Mouse (Mus musculus) liver, embryonic 16.5 days (tissue): ENCODE results near the gene Ncor2. TPM values are rescaled to one million over a fixed set of nuclear protein-coding genes. Genes with fewer than 3 reads are reported as not detected.
A peak's percentile ranks its signal among the peaks of the same experiment; 100 is the strongest.

Experiments
- ATAC-seq: fragments of 200-750 bp; cut with Nextera tagmentation; 2 replicates; pipeline ENCODE4 v1.8.0; 2017; ENCODE audit warnings: low read depth, mild to moderate bottlenecking, moderate number of reproducible peaks, moderate library complexity
- H3K27ac ChIP-seq: fragments of 300-500 bp; sonication (generic); 2 replicates; pipeline ENCODE4 v1.5.1; 2014; ENCODE audit warnings: mild to moderate bottlenecking, low read length
- H3K27me3 ChIP-seq: fragments of 300-500 bp; sonication (generic); 2 replicates; pipeline ENCODE4 v1.6.1; 2014; ENCODE audit warnings: low read depth, low read length, mixed read lengths; ENCODE audit not compliant: control insufficient read depth, insufficient read depth
- H3K36me3 ChIP-seq: fragments of 300-500 bp; sonication (generic); 2 replicates; pipeline ENCODE4 v1.6.1; 2014; ENCODE audit warnings: mild to moderate bottlenecking; ENCODE audit not compliant: control insufficient read depth, insufficient read depth
- H3K4me1 ChIP-seq: fragments of 300-500 bp; sonication (generic); 2 replicates; pipeline ENCODE4 v1.6.1; 2014; ENCODE audit warnings: low read depth, low read length, mixed read lengths; ENCODE audit not compliant: control insufficient read depth
- H3K4me2 ChIP-seq: fragments of 300-500 bp; sonication (generic); 2 replicates; pipeline ENCODE4 v1.6.1; 2014; ENCODE audit warnings: low read depth, low read length, mixed read lengths
- H3K4me3 ChIP-seq: fragments of 300-500 bp; sonication (generic); 2 replicates; pipeline ENCODE4 v1.5.1; 2014; ENCODE audit warnings: low read depth, mild to moderate bottlenecking, low read length
- H3K9ac ChIP-seq: fragments of 300-500 bp; sonication (generic); 2 replicates; pipeline ENCODE4 v1.6.1; 2014; ENCODE audit warnings: low read depth, low read length
- H3K9me3 ChIP-seq: fragments of 300-500 bp; sonication (generic); replicated peaks from 2 replicates; pipeline ENCODE4 v1.6.1; 2016; ENCODE audit warnings: low read length; ENCODE audit not compliant: control insufficient read depth
- WGBS: fragments of 180-500 bp; shearing (Covaris S2); extraction: QIAGEN DNeasy Blood & Tissue Kit; methylation state at CpG from one replicate; pipeline ENCODE4 v1.1.7; 2014; ENCODE audit not compliant: insufficient replicate concordance; 5-methylcytosine and 5-hydroxymethylcytosine counted together
- polyA plus RNA-seq: library from polyadenylated mRNA; unstranded; fragments of >200 nt; fragmentation: Nextera tagmentation; extraction: Ambion mirVana; gene quantifications from 2 replicates; pipeline ENCODE4 v1.2.1, GENCODE M21; 2015

Ncor2 gene
- polyA plus RNA-seq, result 3.4 and 4.2 TPM in 2 replicates

DNA sequence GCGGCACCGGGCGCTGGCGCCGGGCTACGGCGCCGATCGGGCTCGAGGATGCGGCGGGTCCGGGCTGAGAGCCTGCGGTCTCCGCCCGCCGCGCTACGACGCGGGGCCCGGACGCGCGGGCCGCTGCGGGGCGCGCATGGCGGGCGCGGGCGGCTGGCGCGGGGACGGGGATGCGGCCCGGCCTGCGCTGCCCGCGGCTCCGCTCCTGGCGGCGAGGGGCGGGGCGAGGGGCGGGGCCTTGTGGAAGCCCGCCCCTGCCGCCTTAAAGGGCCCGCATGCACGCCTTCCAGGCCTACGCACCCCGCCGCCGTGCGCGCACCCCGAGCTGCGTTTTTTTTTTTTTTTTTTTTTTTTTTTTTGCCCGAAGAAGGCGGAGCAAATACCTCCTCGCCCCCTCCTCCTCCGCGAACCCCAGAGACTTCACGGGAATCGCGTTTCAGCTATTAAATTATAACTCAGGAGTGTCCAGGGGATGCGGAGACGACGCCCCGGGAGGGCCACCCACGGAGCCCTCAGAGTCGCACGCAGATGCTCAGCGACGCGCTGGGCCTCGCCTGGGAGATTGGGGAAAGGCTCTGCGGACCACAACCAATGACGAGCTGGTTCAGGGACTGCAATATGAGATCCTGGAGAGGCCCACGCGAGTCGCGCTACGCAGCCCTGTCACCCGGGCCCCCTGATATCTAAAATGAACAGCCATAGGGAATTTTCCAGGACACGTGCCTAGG lies at the start of gene Ncor2:
Gene Ncor2 (minus strand): TSS at position 213 of the 728 bp plus-strand sequence.
- Histone ChIP-seq H3K27me3 (peaks cover 4% of the 10 kb centered on the region; the same call in 1 of the 2 replicates), H3K9ac (peak within 1 kb of the TSS; percentile 64), H3K27ac (peak within 1 kb of the TSS; percentile 63), H3K4me2 (peak within 1 kb of the TSS; percentile 91), H3K9me3 (no peaks in the 10 kb centered on the region), H3K4me3 (peak within 1 kb of the TSS; percentile 73), H3K4me1 (peaks cover 25% of the 10 kb centered on the region), H3K36me3 (no peaks in the 10 kb centered on the region)
- peak; percentile 83 for ATAC-seq
- 0% methylated on average over 65 of the region's 87 CpGs for WGBS

DNA sequence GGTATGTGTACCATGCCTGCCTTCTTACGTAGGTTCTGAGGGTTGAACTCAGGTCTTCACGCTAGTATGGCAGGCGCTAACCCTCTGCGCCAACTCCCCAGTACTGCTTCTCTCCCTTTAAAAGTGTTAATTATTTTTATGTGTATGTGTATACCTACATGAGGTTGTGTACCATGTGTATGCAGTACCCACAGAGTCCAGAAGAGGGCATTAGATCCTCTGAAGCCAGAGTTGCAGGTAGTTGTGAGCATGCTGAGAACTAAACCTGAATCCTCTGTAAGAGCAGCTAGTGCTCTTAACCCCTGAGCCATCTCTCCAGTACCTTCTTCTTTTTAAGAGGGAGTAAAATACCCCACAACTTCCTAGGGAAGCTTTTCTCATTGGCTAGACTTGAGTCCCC lies 48.7 kb upstream of the Ncor2 start:
- WGBS, result 84% methylated on average over 4 of the region's 4 CpGs
- no peaks in the 10 kb centered on the region for H3K9me3 ChIP-seq
- no peak overlapping the region for H3K9ac ChIP-seq
- no peaks in the 10 kb centered on the region for H3K27me3 ChIP-seq
- no peaks in the 10 kb centered on the region for H3K4me1 ChIP-seq
- ATAC-seq, result no peak
- no peak overlapping the region for H3K4me3 ChIP-seq
- no peaks in the 10 kb centered on the region for H3K36me3 ChIP-seq
- H3K4me2 ChIP-seq, result no peak overlapping the region
- no peak overlapping the region for H3K27ac ChIP-seq

DNA sequence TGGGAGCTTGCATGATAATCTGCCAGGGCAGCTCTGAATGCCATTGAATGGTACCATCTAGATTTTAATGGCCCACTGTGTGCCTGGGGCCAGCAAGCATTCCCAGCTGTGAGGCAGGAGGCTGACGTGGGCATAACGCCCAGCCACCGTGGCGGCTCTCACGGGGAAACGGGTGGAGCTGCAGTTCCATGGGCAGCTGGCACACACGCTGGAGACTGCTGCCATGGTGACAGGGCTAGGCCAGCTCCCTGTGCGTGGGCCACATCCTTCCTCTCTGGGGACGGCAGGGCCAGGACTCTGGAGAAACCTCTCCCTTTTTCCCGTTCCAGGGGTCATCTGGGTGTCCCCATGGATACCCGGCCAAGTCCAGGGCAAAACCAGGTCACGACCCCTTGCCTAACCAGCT lies 47.2 kb upstream of the Ncor2 start:
- 65% methylated on average over 12 of the region's 12 CpGs for WGBS
- Histone ChIP-seq H3K4me2 (no peak overlapping the region), H3K27ac (no peak overlapping the region), H3K4me1 (no peaks in the 10 kb centered on the region), H3K27me3 (no peaks in the 10 kb centered on the region), H3K4me3 (no peak overlapping the region), H3K9ac (no peak overlapping the region), H3K9me3 (no peaks in the 10 kb centered on the region), H3K36me3 (no peaks in the 10 kb centered on the region)
- ATAC-seq, result no peak

DNA sequence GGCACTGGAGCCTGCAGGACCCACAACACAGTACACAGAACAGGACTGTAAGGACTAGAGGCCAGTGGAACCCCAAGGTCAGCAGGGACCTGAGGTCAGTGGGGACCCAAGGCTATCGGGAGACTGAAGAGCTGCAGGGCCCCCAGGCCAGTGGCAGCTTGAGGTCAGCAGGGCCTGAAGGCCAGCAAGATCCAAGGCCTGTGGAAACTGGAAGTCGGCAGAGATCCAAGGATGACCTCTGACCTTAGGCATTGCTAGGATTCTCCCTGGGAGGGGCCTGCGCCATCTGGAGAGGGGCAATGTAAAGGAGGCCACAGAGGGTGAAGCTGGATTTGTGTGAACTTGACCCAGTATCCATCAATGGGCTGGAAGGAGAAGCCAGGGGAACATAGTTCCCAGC lies 45.9 kb upstream of the Ncor2 start:
- Histone ChIP-seq H3K36me3 (no peaks in the 10 kb centered on the region), H3K9me3 (no peaks in the 10 kb centered on the region), H3K4me3 (no peak overlapping the region), H3K27me3 (no peaks in the 10 kb centered on the region), H3K27ac (no peak overlapping the region), H3K9ac (no peak overlapping the region), H3K4me1 (no peaks in the 10 kb centered on the region), H3K4me2 (no peak overlapping the region)
- 51% methylated on average over 3 of the region's 3 CpGs for WGBS
- no peak for ATAC-seq

DNA sequence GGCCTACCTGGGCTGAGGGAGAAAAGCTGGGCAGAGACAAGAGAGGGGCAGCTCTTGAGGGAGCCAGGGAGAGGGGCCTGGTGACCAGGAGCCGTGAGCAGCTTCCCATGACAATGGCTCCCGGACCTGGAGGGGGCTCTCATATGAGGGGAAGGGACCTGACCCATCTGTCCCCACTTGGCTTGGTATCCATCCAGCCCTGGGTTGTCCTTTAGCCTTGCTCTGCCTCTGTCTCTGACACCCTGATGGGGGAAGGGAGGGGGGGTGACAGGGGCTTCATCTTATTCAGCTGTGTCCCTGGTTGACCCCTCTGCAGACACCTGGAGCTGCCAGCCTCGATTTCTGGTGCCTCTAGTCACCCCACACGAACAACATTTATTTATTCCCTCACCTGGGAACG lies 44.9 kb upstream of the Ncor2 start:
- H3K27ac ChIP-seq, result no peak overlapping the region
- H3K9ac ChIP-seq, result no peak overlapping the region
- no peak overlapping the region for H3K4me2 ChIP-seq
- no peaks in the 10 kb centered on the region for H3K4me1 ChIP-seq
- WGBS, result 57% methylated on average over 5 of the region's 5 CpGs
- no peak overlapping the region for H3K4me3 ChIP-seq
- no peaks in the 10 kb centered on the region for H3K9me3 ChIP-seq
- ATAC-seq, result no peak
- H3K27me3 ChIP-seq, result no peaks in the 10 kb centered on the region
- H3K36me3 ChIP-seq, result no peaks in the 10 kb centered on the region

DNA sequence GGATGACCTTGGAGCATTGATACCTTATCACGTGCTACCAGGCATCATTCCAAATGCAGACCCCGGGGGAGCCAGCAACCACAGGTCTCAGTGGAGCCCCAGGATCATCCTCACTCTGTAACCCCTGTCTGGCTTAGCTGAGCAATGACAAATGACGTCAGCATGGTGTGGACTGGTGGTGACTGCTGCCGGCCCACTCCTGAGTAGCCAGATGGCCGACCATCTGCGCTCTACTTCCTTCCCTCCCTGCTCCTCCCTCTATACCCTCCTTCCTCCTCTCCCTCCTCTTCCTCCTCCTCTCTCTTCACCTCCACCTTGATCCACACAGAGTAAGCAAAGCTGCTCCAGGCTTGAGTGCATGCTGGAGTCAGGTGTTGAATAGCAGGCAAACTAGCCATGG lies 43.7 kb upstream of the Ncor2 start:
- WGBS, result 32% methylated on average over 6 of the region's 6 CpGs
- no peaks in the 10 kb centered on the region for H3K4me1 ChIP-seq
- no peak overlapping the region for H3K9ac ChIP-seq
- H3K36me3 ChIP-seq, result no peaks in the 10 kb centered on the region
- no peak overlapping the region for H3K4me2 ChIP-seq
- no peaks in the 10 kb centered on the region for H3K9me3 ChIP-seq
- no peaks in the 10 kb centered on the region for H3K27me3 ChIP-seq
- H3K27ac ChIP-seq, result no peak overlapping the region
- no peak for ATAC-seq
- no peak overlapping the region for H3K4me3 ChIP-seq

DNA sequence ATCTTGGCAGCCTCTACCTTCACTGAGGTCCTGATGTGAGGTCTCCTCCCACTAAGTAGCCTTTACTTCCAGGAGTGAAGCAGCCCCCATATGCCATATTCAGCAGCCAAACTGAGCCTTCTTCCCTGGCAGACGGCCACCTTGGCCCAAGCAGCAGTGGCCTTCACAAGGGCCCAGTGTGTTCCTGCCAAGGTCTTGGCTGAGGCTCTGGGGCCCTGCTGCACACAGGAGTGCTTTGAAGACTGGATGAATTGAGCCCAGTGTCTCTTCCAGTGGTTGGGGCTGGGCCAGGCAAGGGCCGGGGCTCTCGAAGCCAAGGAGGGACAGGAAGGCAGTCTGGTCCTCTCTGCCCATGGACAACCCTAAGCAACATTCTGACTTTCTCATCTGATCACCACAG lies 42.8 kb upstream of the Ncor2 start:
- no peak for ATAC-seq
- no peak overlapping the region for H3K4me3 ChIP-seq
- H3K27ac ChIP-seq, result no peak overlapping the region
- no peaks in the 10 kb centered on the region for H3K27me3 ChIP-seq
- no peak overlapping the region for H3K9ac ChIP-seq
- no peaks in the 10 kb centered on the region for H3K9me3 ChIP-seq
- H3K4me1 ChIP-seq, result no peaks in the 10 kb centered on the region
- H3K4me2 ChIP-seq, result no peak overlapping the region
- WGBS, result 64% methylated on average over 3 of the region's 3 CpGs
- H3K36me3 ChIP-seq, result no peaks in the 10 kb centered on the region

DNA sequence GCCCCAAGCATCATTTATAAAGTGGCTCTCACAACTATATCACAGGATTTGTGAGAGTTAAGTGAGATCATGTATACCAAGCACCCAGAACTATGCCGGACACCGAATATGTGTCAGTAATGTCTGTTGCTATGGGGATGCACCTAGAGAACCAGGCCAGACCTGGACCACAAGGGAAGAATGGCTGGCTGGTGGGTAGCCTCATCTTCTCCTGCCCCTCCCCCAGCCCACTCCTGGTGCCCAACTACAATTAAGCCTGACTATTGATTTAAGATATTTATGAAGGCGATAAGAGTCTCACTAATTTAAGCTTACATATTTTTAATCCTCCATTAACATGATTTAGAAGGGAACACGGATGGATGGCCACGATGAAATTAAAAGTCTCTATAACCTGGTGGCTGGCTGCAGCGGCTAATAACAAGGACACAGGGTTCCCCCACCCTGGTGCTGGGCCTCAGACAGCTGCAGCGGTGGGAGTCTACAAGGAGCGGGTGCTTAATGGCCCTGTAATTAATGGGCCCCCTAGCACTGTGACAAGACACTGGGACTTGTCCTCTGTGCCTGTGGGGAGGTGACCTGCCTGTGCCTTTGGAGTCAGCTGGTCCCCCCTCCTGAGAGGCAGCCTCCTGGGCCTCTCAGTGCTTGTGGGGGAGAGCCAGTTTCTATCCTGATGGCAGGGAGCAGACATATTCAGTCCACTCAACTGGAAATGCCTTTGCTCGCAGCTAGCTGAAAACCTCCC lies 38.6 kb upstream of the Ncor2 start:
- Histone ChIP-seq H3K4me2 (no peak overlapping the region), H3K36me3 (no peaks in the 10 kb centered on the region), H3K9me3 (no peaks in the 10 kb centered on the region), H3K27me3 (peaks cover 7% of the 10 kb centered on the region), H3K9ac (no peak overlapping the region), H3K4me3 (no peak overlapping the region), H3K4me1 (peaks cover 3% of the 10 kb centered on the region; the same call in 1 of the 2 replicates), H3K27ac (no peak overlapping the region)
- no peak for ATAC-seq
- 68% methylated on average over 9 of the region's 9 CpGs for WGBS

DNA sequence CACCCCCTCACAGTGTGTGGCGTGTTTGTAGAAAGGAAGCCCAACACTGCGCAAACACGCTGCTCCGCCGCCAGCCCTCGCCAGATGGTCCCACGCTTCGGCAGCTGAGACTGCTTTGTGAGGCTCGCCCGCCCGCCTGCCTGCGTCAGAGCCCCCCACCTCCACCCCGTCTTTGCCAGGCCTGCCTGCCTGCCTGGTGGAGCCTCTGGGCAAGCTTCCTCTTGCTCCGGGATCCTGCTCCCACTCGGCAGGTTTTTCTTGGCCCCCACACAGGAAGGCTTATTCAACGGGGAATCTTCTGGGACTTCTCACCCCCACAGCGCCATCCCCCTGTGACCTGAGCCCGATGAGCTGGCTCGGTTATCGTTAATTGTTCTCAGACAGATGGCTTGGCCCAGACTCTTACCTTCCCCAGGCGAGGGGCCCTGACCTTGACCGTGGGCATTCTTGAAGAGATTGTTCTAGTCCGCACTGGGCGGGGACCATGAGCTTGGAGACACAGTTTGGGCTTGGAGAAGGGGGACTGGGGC lies 37.0 kb upstream of the Ncor2 start:
- Histone ChIP-seq H3K9ac (no peak overlapping the region), H3K36me3 (no peaks in the 10 kb centered on the region), H3K27ac (no peak overlapping the region), H3K9me3 (no peaks in the 10 kb centered on the region), H3K4me2 (peak overlapping the region; percentile 7; the same call in 1 of the 2 replicates), H3K4me1 (peaks cover 3% of the 10 kb centered on the region; the same call in 1 of the 2 replicates), H3K27me3 (peaks cover 7% of the 10 kb centered on the region), H3K4me3 (no peak overlapping the region)
- WGBS, result 10% methylated on average over 24 of the region's 24 CpGs
- no peak for ATAC-seq
